Mouse (Mus musculus) liver, adult (tissue): ENCODE measurements at regions not wholly inside any gene's neighbourhood (a gene's known extent, or its start where the extent isn't known, plus 50 kb on each side); places are given as distances from the start of the nearest gene placed in this dataset.

Experiments used
- GATA4 ChIP-seq: IDR thresholded peaks from 2 replicates; pipeline ENCODE4 v1.6.1; 2014; ENCODE audit warnings: mild to moderate bottlenecking, low read length; ENCODE audit not compliant: insufficient replicate concordance

- no peak for TF ChIP-seq GATA4
Observed at GRCm38 (mm10) chr3:136405606-136406005, 79.7 kb upstream of the Bank1 start.

GRCm38 (mm10) chr3:136383282-136383681, 57.4 kb upstream of the Bank1 start:
- TF ChIP-seq GATA4 = no peak

GRCm38 (mm10) chr3:136380644-136381043, 54.8 kb upstream of the Bank1 start:
- no peak for TF ChIP-seq GATA4

- no peak for TF ChIP-seq GATA4
Observed at GRCm38 (mm10) chr3:136379741-136380398, 54.0 kb upstream of the Bank1 start.

- TF ChIP-seq GATA4 = no peak
Observed at GRCm38 (mm10) chr3:136376893-136377292, 51.0 kb upstream of the Bank1 start.
